Mouse (Mus musculus): ENCODE data around the gene Nhlrc2. TPM values are rescaled to one million over a fixed set of nuclear protein-coding genes. Genes with fewer than 3 reads are reported as not detected.

The Nhlrc2 gene
- polyA plus RNA-seq, 1 experiment from 2014 or later, result 11.5 TPM

DNA sequence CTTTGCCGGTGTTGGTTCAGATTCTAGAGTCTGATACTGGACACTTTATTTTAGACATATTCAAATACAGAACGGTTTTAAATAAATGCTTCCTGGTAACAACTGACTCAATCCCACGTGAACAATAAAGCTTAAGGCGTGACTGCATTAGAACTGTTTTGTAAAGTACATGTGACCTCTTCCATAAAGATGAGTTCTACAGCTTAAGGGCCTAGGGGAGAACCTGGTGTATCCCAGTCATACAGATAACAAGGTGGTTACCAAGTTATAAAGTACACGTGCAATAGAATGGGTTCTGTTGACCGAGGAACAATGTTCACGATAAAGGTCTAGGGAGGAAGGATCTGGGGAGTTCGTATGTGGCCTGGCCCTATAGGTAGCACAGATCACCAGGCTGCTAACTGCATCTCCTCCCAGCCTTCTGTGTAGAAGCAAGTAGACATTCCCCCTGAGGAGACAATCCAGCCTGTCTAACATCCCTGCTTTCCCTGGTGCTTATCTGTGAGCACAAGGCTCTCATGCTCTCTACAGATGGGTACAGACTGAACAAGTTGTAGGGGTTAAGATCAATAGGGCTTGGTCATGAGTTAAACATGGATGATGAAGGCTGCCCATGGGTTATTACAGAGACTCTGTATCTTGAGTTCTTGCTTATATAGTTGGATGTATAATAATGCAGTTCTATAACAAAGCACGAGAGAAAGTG is 14.5 kb downstream of the Nhlrc2 start:
- TF ChIP-seq CTCF (IDR thresholded peaks at IDR 0.05; ENCODE audit: low read depth), result no peak
- H3K27me3 ChIP-seq (ENCODE audit: insufficient read depth, low read length), result no peaks in the 10 kb centered on the region
- no peak overlapping the region for H3K27ac ChIP-seq
- H3K4me3 ChIP-seq (replicated peaks; ENCODE audit: low read depth, low read length), result no peak overlapping the region
- H3K4me2 ChIP-seq (ENCODE audit: low read length), result no peak overlapping the region
- H3K9ac ChIP-seq (ENCODE audit: low read depth, low read length), result no peak overlapping the region
- H3K4me1 ChIP-seq (replicated peaks; ENCODE audit: insufficient read depth, low read length), result no peaks in the 10 kb centered on the region
- ATAC-seq (replicated peaks; ENCODE audit: low FRiP score, low read depth), result no peak
- 90% methylated on average over 9 of the region's 9 CpGs for WGBS
- no peaks in the 10 kb centered on the region for H3K36me3 ChIP-seq (ENCODE audit: insufficient read depth, low read length)
- H3K9me3 ChIP-seq (replicated peaks; ENCODE audit: low read length), result no peaks in the 10 kb centered on the region
- no peak for DNase-seq (ENCODE audit: low spot score)

DNA sequence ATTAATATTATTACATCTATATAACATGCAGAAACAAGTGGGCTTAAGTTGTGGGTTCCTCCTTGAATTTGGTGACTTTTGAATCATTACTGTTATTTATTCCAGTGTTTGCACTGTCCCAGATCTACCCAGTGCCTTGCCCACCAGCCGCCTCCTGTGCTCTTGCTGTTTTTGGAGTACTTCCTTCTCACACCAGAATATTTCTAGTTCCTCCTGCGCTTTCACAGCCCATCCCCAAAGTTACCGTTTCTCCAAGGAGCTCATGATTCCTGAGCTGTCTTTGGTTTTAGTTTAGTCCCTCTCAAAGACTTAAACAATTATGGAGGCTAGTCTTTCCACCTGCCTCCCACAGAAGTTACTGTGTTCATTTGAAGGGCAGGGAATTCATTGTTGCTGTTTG is 15.4 kb downstream of the Nhlrc2 start:
- Histone ChIP-seq H3K27me3 (ENCODE audit: insufficient read depth, low read length) (no peaks in the 10 kb centered on the region), H3K9ac (ENCODE audit: low read depth, low read length) (no peak overlapping the region), H3K4me3 (replicated peaks; ENCODE audit: low read depth, low read length) (no peak overlapping the region), H3K27ac (no peak overlapping the region), H3K4me1 (replicated peaks; ENCODE audit: insufficient read depth, low read length) (no peaks in the 10 kb centered on the region), H3K36me3 (ENCODE audit: insufficient read depth, low read length) (no peaks in the 10 kb centered on the region), H3K9me3 (replicated peaks; ENCODE audit: low read length) (no peaks in the 10 kb centered on the region), H3K4me2 (ENCODE audit: low read length) (no peak overlapping the region)
- 85% methylated on average over 3 of the region's 3 CpGs for WGBS
- DNase-seq (ENCODE audit: low spot score) (no peak), ATAC-seq (replicated peaks; ENCODE audit: low FRiP score, low read depth) (no peak)
- TF ChIP-seq CTCF (IDR thresholded peaks at IDR 0.05; ENCODE audit: low read depth), result no peak

DNA sequence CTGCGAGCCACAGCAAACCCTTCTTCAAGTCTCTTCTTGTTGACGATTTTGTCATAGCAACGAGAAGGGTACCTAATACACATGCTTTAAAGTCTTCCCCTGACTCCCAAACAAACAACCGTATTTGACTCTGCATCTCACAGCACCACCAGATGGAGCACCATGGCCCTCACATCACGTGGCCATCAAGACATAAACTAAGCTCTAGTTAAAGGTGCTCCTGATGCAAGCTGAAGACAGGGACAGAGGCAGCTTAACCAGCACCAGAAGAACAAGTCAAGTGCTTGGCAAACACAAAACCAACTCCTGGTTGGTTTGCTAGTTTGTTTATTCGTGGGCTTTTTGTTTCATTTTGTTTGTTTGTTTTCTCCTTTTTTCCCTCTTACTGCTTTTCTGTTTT is 17.3 kb downstream of the Nhlrc2 start:
- Histone ChIP-seq H3K4me2 (ENCODE audit: low read length) (no peak overlapping the region), H3K27me3 (ENCODE audit: insufficient read depth, low read length) (no peaks in the 10 kb centered on the region), H3K9ac (ENCODE audit: low read depth, low read length) (no peak overlapping the region), H3K4me1 (replicated peaks; ENCODE audit: insufficient read depth, low read length) (no peaks in the 10 kb centered on the region), H3K36me3 (ENCODE audit: insufficient read depth, low read length) (no peaks in the 10 kb centered on the region), H3K27ac (no peak overlapping the region), H3K9me3 (replicated peaks; ENCODE audit: low read length) (no peaks in the 10 kb centered on the region), H3K4me3 (replicated peaks; ENCODE audit: low read depth, low read length) (no peak overlapping the region)
- 63% methylated on average over 6 of the region's 6 CpGs for WGBS
- ATAC-seq (replicated peaks; ENCODE audit: low FRiP score, low read depth), result no peak
- peak; percentile 40 for DNase-seq (ENCODE audit: low spot score)
- peak; percentile 67 for TF ChIP-seq CTCF (IDR thresholded peaks at IDR 0.05; ENCODE audit: low read depth)

DNA sequence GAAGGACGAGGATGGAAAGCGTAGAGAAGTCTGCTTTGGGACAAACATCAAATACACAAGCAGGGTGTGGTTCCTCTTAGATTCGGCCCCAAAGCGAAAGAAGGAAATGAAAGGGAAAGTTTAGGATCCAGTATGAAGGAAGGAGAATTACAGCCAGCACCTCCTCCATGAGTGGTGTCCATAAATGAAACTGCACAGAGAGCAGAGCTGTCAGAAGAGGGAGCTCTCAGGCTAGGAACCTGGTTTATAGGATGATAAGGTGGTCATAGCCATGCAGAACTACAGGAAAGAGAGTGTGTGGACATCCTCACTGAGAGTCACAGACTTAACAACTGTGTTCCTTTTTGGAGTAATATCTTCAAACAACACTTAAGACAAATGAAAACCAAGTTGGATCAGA is 18.0 kb downstream of the Nhlrc2 start:
- 83% methylated on average over 4 of the region's 4 CpGs for WGBS
- peak; percentile 83 for TF ChIP-seq CTCF (IDR thresholded peaks at IDR 0.05; ENCODE audit: low read depth)

DNA sequence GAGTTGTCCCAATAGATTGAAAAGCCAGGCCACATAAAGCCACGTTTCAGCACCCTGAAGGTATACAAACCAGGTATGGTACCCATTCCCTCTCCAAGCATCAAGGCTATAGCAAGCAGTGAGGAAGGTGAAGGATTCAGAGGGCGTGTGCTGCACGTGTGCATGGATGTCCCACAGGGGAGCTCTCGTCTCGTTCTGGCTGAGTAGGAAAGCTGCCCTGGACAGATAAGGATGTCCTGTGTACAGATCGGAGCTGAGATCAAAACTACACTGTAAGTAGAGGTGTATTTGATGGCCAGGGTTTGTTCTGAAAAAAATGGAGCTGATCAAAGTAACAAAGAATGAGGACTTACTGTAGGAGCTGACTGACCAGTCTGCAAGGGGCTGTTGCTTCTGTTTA is 18.9 kb downstream of the Nhlrc2 start:
- Histone ChIP-seq H3K9ac (ENCODE audit: low read depth, low read length) (no peak overlapping the region), H3K4me3 (replicated peaks; ENCODE audit: low read depth, low read length) (no peak overlapping the region), H3K27me3 (ENCODE audit: insufficient read depth, low read length) (no peaks in the 10 kb centered on the region), H3K4me2 (ENCODE audit: low read length) (no peak overlapping the region), H3K4me1 (replicated peaks; ENCODE audit: insufficient read depth, low read length) (no peaks in the 10 kb centered on the region), H3K9me3 (replicated peaks; ENCODE audit: low read length) (no peaks in the 10 kb centered on the region), H3K36me3 (ENCODE audit: insufficient read depth, low read length) (peaks cover 4% of the 10 kb centered on the region), H3K27ac (no peak overlapping the region)
- 90% methylated on average over 6 of the region's 6 CpGs for WGBS
- DNase-seq (ENCODE audit: low spot score) (no peak), ATAC-seq (replicated peaks; ENCODE audit: low FRiP score, low read depth) (no peak)
- TF ChIP-seq CTCF (IDR thresholded peaks at IDR 0.05; ENCODE audit: low read depth), result no peak

More for the DNA sequence above, 18.0 kb downstream of the Nhlrc2 start:
- peaks cover under 1% of the 10 kb centered on the region; the same call in 1 of the 2 replicates for H3K36me3 ChIP-seq (ENCODE audit: insufficient read depth, low read length)
- no peaks in the 10 kb centered on the region for H3K9me3 ChIP-seq (replicated peaks; ENCODE audit: low read length)
- ATAC-seq (replicated peaks; ENCODE audit: low FRiP score, low read depth), result no peak
- no peaks in the 10 kb centered on the region for H3K27me3 ChIP-seq (ENCODE audit: insufficient read depth, low read length)
- peak; percentile 77 for DNase-seq (ENCODE audit: low spot score)
- H3K4me2 ChIP-seq (ENCODE audit: low read length), result no peak overlapping the region
- H3K9ac ChIP-seq (ENCODE audit: low read depth, low read length), result no peak overlapping the region
- H3K4me1 ChIP-seq (replicated peaks; ENCODE audit: insufficient read depth, low read length), result no peaks in the 10 kb centered on the region
- H3K4me3 ChIP-seq (replicated peaks; ENCODE audit: low read depth, low read length), result no peak overlapping the region
- no peak overlapping the region for H3K27ac ChIP-seq

DNA sequence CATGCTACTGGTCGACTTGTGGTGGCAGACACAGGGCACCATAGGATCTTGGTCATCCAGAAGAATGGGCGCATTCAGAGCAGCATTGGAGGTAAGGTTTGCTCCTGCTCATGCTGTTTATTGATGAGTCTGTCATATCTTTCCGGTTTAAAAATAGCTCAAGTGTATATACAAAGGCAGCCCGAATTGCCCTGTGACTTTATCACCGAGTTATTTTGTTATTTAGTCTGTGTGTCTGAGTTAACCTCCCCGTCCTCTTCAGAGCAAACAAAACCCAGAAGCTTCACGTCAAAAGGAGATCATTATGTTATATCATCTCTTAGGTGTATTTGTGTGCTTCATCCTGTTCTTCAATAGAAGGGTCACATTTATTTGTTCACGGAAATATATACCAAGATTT is 22.7 kb downstream of the Nhlrc2 start:
- Histone ChIP-seq H3K9me3 (replicated peaks; ENCODE audit: low read length) (no peaks in the 10 kb centered on the region), H3K4me1 (replicated peaks; ENCODE audit: insufficient read depth, low read length) (no peaks in the 10 kb centered on the region), H3K36me3 (ENCODE audit: insufficient read depth, low read length) (peaks cover 4% of the 10 kb centered on the region), H3K4me2 (ENCODE audit: low read length) (no peak overlapping the region), H3K27ac (no peak overlapping the region), H3K27me3 (ENCODE audit: insufficient read depth, low read length) (no peaks in the 10 kb centered on the region), H3K4me3 (replicated peaks; ENCODE audit: low read depth, low read length) (no peak overlapping the region), H3K9ac (ENCODE audit: low read depth, low read length) (no peak overlapping the region)
- ATAC-seq (replicated peaks; ENCODE audit: low FRiP score, low read depth), result no peak
- 82% methylated on average over 8 of the region's 8 CpGs for whole genome bisulfite sequencing
- DNase-seq (ENCODE audit: low spot score), result no peak
- TF ChIP-seq CTCF (IDR thresholded peaks at IDR 0.05; ENCODE audit: low read depth), result no peak

DNA sequence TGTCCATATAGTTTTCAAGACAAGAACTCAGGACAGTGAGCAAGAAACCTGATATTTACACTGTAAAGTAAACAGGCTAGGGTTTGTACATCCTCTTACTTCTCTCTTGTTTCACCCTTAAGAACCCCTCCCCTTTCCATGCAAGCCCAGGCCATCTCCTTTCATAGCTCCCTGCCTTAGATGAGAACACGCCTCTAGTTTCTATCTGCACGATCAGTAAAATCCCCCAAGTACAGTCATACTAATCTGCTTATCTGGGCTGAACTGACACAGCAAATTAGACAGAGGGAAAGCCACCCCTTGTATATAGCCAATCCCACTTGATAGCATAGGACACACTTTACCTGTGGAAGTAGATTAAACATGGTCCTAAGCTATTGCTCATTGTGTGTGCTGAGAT is 23.2 kb downstream of the Nhlrc2 start:
- TF ChIP-seq CTCF (IDR thresholded peaks at IDR 0.05; ENCODE audit: low read depth), result no peak
- DNase-seq (ENCODE audit: low spot score) (no peak), ATAC-seq (replicated peaks; ENCODE audit: low FRiP score, low read depth) (no peak)
- Histone ChIP-seq H3K4me3 (replicated peaks; ENCODE audit: low read depth, low read length) (no peak overlapping the region), H3K9me3 (replicated peaks; ENCODE audit: low read length) (no peaks in the 10 kb centered on the region), H3K27me3 (ENCODE audit: insufficient read depth, low read length) (no peaks in the 10 kb centered on the region), H3K27ac (no peak overlapping the region), H3K4me1 (replicated peaks; ENCODE audit: insufficient read depth, low read length) (no peaks in the 10 kb centered on the region), H3K4me2 (ENCODE audit: low read length) (no peak overlapping the region), H3K36me3 (ENCODE audit: insufficient read depth, low read length) (peaks cover 4% of the 10 kb centered on the region), H3K9ac (ENCODE audit: low read depth, low read length) (no peak overlapping the region)
- 84% methylated on average over 2 of the region's 2 CpGs for WGBS
